Mouse (Mus musculus): ENCODE data around the gene Mlh3. TPM values are rescaled to one million over a fixed set of nuclear protein-coding genes. Genes with fewer than 3 reads are reported as not detected.
"Not testable (repeated sequence)": the region's sequence is repeated elsewhere in the genome, so short reads cannot be mapped to it uniquely, and the experiment has no call there.

Mlh3 gene
- polyA plus RNA-seq, 1 experiment from 2014 or later, result 7.5 TPM

- Histone ChIP-seq H3K4me2 (no peak overlapping the region), H3K9me3 (replicated peaks) (0 out of 2 replicates have a peak, but pooled peaks cover 6% of the 10 kb centered on the region), H3K9ac (no peak overlapping the region), H3K36me3 (ENCODE audit: poor library complexity, severe bottlenecking) (no peaks in the 10 kb centered on the region), H3K4me3 (no peak overlapping the region), H3K27ac (no peak overlapping the region), H3K4me1 (peaks cover 13% of the 10 kb centered on the region), H3K27me3 (no peaks in the 10 kb centered on the region)
- no peak for ATAC-seq
Observed at GRCm38 (mm10) chr12:85291541-85291940, 21.1 kb upstream of the Mlh3 start.

GRCm38 (mm10) chr12:85290633-85291032, 20.2 kb upstream of the Mlh3 start:
- Histone ChIP-seq H3K9ac (no peak overlapping the region), H3K4me3 (no peak overlapping the region), H3K27me3 (no peaks in the 10 kb centered on the region), H3K27ac (no peak overlapping the region), H3K9me3 (replicated peaks) (0 out of 2 replicates have a peak, but pooled peaks cover 6% of the 10 kb centered on the region), H3K4me1 (peaks cover 13% of the 10 kb centered on the region), H3K4me2 (no peak overlapping the region), H3K36me3 (ENCODE audit: poor library complexity, severe bottlenecking) (no peaks in the 10 kb centered on the region)
- WGBS, result 87% methylated on average over 10 of the region's 10 CpGs
- no peak for ATAC-seq

- peak overlapping the region; percentile 59 for H3K9ac ChIP-seq
- no peak for ATAC-seq
- WGBS, result 64% methylated on average over 24 of the region's 24 CpGs
Observed at GRCm38 (mm10) chr12:85289157-85290000, 19.0 kb upstream of the Mlh3 start.

DNA sequence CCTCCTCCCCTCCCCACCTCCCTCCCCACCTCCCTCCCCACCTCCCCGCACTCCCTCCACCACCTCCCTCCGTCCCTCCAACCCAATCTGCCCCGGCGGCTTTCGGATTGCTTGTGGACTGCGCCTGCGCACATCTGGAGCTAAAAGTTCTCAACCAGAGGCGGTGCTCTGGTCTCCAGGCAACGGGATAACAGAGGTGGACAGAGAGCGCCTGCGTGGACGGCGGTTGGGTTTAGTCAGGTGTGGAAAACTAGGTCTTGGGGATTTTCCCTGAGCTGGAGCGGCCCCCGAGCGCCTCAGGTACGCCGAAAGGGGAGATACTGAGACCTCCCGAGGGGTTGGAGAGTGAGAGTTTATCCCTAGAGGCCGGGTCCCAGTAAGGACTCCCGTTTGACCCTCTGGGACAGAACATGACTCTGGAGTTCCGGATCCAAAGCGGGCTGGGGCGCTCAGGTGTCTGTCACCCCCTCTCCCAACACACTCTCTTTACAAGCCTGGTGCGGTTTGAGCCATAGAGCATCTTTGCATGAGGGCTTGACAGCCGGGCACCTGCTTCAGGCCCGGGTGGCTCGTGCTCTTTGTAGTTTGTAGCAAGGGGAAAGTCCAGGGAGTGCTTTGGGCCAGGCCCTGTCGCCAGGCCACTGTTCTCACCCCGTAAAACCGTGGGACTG, 18.2 kb upstream of the Mlh3 start, which contains the start of gene Zc2hc1c:
Gene Zc2hc1c (plus strand): TSS at position 106 of the 671 bp plus-strand sequence.
- peak within 1 kb of the TSS; percentile 72 for H3K4me2 ChIP-seq
- no peak within 1 kb of the TSS for H3K27ac ChIP-seq
- peak within 1 kb of the TSS; percentile 42 for H3K4me3 ChIP-seq
- no peaks in the 10 kb centered on the region for H3K27me3 ChIP-seq
- peaks cover 13% of the 10 kb centered on the region for H3K4me1 ChIP-seq
- H3K9me3 ChIP-seq (replicated peaks), result no peaks in the 10 kb centered on the region
- H3K9ac ChIP-seq, result peak within 1 kb of the TSS; percentile 59
- 2% methylated on average over 30 of the region's 31 CpGs for WGBS
- H3K36me3 ChIP-seq (ENCODE audit: poor library complexity, severe bottlenecking), result no peaks in the 10 kb centered on the region
- peak; percentile 86 for ATAC-seq

More at GRCm38 (mm10) chr12:85289157-85290000, 19.0 kb upstream of the Mlh3 start:
- H3K9me3 ChIP-seq (replicated peaks), result 0 out of 2 replicates have a peak, but pooled peaks cover 6% of the 10 kb centered on the region
- H3K27ac ChIP-seq, result no peak overlapping the region
- H3K36me3 ChIP-seq (ENCODE audit: poor library complexity, severe bottlenecking), result no peaks in the 10 kb centered on the region
- H3K4me3 ChIP-seq, result peak overlapping the region; percentile 42
- H3K4me2 ChIP-seq, result peak overlapping the region; percentile 72
- H3K27me3 ChIP-seq, result no peaks in the 10 kb centered on the region
- H3K4me1 ChIP-seq, result peaks cover 13% of the 10 kb centered on the region

DNA sequence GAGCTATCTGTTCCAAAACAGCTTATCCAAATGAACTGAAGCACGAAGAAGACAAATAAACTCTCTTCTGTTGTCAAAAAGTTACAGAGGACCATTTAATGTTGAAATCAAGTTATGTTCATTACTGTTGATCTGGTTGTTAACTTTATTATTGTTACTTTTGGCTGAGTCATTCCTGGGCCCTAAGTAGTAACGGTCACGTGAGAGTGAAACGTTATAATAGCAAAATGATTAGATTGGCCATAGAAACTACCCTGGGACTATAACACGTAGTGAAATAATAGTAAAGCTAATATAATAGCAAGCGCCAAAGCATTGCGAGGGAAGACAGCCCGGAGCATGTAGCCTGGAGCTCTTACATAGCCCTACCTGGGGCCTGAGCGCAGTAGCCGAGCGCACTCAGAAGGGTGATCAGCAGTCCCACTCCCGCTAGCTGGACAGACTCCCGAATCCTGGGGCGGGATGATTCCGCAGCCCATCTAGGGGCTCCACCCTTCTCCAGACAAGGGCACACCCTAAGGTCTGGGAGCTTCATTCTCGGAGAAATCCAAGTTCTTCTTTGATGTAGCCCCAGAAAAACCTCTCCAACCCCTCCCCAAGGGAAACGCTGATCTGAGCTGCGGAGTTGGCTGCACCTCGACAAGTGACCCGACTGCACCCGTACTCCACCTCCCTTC, 17.5 kb upstream of the Mlh3 start, which contains the start of gene Acyp1:
Gene Acyp1 (minus strand): TSS at position 630 of the 677 bp plus-strand sequence.
- H3K9ac ChIP-seq, result peak within 1 kb of the TSS; percentile 59
- H3K36me3 ChIP-seq (ENCODE audit: poor library complexity, severe bottlenecking), result no peaks in the 10 kb centered on the region
- no peaks in the 10 kb centered on the region for H3K27me3 ChIP-seq
- H3K4me3 ChIP-seq, result peak within 1 kb of the TSS; percentile 42
- no peak within 1 kb of the TSS for H3K27ac ChIP-seq
- WGBS, result 8% methylated on average over 21 of the region's 21 CpGs
- H3K4me2 ChIP-seq, result peak within 1 kb of the TSS; percentile 72
- H3K9me3 ChIP-seq (replicated peaks), result no peaks in the 10 kb centered on the region
- peaks cover 13% of the 10 kb centered on the region for H3K4me1 ChIP-seq
- ATAC-seq, result peak; percentile 65; the same call in 1 of the 2 replicates

DNA sequence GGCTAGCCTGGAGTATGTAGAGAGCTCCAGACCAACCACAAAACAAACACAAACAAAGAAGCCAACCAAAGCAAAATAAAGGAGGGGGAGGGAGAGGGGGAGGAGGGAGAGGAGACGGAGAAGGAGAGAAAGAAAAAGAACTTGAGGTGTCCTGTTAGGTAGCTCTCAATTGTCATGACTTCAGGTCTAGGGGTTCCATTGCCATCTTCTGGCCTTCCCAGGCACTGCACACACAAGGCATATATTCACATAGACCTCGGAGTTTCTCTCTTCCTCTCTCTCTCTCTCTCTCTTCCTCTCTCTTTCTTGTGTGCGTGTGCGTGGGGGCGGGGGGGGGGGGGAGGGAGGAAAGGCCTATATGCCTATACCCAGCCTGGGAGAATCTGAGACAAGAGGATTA, 16.5 kb upstream of the Mlh3 start:
- no peak overlapping the region for H3K4me2 ChIP-seq
- H3K27ac ChIP-seq, result no peak overlapping the region
- peaks cover 13% of the 10 kb centered on the region for H3K4me1 ChIP-seq
- H3K9me3 ChIP-seq (replicated peaks), result no peaks in the 10 kb centered on the region
- ATAC-seq, result no peak
- no peaks in the 10 kb centered on the region for H3K27me3 ChIP-seq
- no peak overlapping the region for H3K9ac ChIP-seq
- no peak overlapping the region for H3K4me3 ChIP-seq
- H3K36me3 ChIP-seq (ENCODE audit: poor library complexity, severe bottlenecking), result no peaks in the 10 kb centered on the region
- 45% methylated on average over 4 of the region's 5 CpGs for WGBS

DNA sequence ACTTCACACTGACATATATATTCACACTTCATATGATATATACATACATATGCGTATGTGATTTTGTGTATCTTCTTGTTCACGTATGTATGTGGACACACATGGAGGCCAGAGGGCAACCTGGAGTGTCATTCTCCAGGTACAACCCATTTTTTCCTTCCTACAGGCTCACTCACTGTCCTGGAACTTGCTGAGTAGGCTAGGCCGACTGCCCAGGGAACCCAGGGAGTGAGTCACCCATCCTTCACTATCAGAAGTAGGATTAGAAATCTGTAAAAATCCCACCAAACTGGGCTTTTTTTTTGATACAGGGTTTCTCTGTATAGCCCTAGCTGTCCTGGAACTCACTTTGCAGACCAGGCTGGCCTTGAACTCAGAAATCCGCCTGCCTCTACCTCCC, 14.6 kb upstream of the Mlh3 start:
- H3K4me3 ChIP-seq, result no peak overlapping the region
- 92% methylated on average over 4 of the region's 4 CpGs for WGBS
- H3K27ac ChIP-seq, result no peak overlapping the region
- H3K9me3 ChIP-seq (replicated peaks), result no peaks in the 10 kb centered on the region
- no peaks in the 10 kb centered on the region for H3K27me3 ChIP-seq
- no peak overlapping the region for H3K4me2 ChIP-seq
- H3K9ac ChIP-seq, result no peak overlapping the region
- no peaks in the 10 kb centered on the region for H3K36me3 ChIP-seq (ENCODE audit: poor library complexity, severe bottlenecking)
- no peak for ATAC-seq
- H3K4me1 ChIP-seq, result peaks cover 19% of the 10 kb centered on the region

DNA sequence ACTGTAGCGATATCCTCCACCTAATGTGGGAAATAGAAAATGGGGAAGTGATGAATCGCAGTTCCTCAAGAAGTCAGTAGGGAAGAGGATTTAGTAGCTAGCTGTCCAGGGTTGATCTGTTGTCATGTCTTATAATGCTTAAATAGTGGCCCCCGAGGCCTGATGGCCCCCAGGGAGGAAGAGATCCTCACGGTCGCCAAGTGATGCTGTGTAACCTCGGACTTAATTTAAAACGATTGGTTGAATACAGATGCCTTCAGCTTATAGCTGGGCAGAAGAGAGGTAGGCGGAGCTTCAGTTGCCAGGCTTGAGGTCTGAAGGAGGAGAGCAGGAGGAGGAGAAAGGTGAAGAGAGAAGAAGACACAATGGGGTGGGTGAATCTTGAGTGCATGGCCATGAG, 13.9 kb upstream of the Mlh3 start:
- Histone ChIP-seq H3K27me3 (no peaks in the 10 kb centered on the region), H3K9me3 (replicated peaks) (no peaks in the 10 kb centered on the region), H3K4me3 (no peak overlapping the region), H3K27ac (no peak overlapping the region), H3K36me3 (ENCODE audit: poor library complexity, severe bottlenecking) (no peaks in the 10 kb centered on the region), H3K4me2 (no peak overlapping the region), H3K9ac (no peak overlapping the region), H3K4me1 (peaks cover 24% of the 10 kb centered on the region)
- WGBS, result 71% methylated on average over 8 of the region's 8 CpGs
- no peak for ATAC-seq

- H3K9ac ChIP-seq; H3K36me3 ChIP-seq (ENCODE audit: poor library complexity, severe bottlenecking); H3K27me3 ChIP-seq; H3K4me3 ChIP-seq; ATAC-seq; H3K9me3 ChIP-seq (replicated peaks): not testable (repeated sequence)
- Histone ChIP-seq H3K4me2 (peak overlapping the region; percentile 14; the same call in 1 of the 2 replicates), H3K4me1 (peaks cover 15% of the 10 kb centered on the region), H3K27ac (peak overlapping the region; percentile 40; the same call in 1 of the 2 replicates)
- WGBS, result 79% methylated on average over 2 of the region's 4 CpGs
Observed at GRCm38 (mm10) chr12:85281756-85282155, 11.4 kb upstream of the Mlh3 start.

DNA sequence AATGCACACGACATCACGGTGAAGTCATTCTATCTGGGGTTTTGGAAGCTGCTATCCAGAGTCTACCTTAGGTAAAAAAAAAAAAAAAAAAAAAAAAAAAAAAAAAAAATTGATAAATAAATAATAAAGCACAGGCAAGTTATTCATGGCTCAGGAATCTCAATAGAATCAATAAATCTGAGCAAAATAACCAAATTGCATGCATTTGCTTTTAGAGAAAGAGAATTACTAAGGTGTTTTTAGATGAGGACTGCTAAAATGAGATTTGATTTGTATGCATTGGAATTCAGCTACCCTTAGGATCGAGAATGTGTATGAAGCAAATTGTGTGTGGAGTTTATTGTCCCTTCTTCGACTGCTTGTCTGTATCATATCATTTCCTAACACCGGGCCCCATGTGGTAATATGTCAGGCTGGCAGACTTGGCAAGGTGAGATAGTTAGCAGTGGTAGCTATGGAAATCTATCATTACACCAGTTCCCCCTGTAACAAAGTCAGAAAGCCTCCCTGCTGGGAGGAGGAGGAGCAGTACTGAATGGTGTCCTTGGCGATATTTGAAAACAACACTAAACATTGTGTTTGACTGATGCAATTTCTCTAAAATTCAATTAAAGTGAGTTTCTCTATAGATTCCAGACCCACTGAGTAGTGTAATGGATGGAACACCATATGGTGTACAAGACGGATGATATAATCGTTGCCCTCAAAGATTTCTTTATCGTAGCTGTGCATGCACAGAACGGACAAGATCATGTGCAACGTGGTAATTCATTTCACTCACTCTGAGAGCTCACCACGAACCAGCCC, 10.6 kb upstream of the Mlh3 start:
- ATAC-seq, result no peak; the same call in 1 of the 2 replicates
- Histone ChIP-seq H3K9me3 (replicated peaks) (no peaks in the 10 kb centered on the region), H3K4me1 (peaks cover 15% of the 10 kb centered on the region), H3K4me3 (peak overlapping the region; percentile 81), H3K4me2 (peak overlapping the region; percentile 86), H3K27me3 (no peaks in the 10 kb centered on the region), H3K27ac (peak overlapping the region; percentile 40; the same call in 1 of the 2 replicates), H3K36me3 (ENCODE audit: poor library complexity, severe bottlenecking) (no peaks in the 10 kb centered on the region), H3K9ac (no peak overlapping the region)
- 48% methylated on average over 12 of the region's 12 CpGs for WGBS
